Mouse (Mus musculus) common myeloid progenitor, adult 5-6 weeks (primary cell): ENCODE measurements around the gene Gid8. TPM values are rescaled to one million over a fixed set of nuclear protein-coding genes. Genes with fewer than 3 reads are reported as not detected.

Experiments
- ATAC-seq: replicated peaks from 2 replicates; pipeline ENCODE4 v1.8.0; 2016; ENCODE audit warnings: low read depth, mild to moderate bottlenecking, moderate TSS enrichment, inconsistent platforms; ENCODE audit not compliant: poor library complexity, severe bottlenecking
- total RNA-seq: library from RNA; stranded (forward); fragments of 200-1000, 187-1606 nt; gene quantifications from 2 replicates; pipeline ENCODE4 v1.2.3, GENCODE M21; 2017

Gid8 gene
- total RNA-seq, 1 experiment from 2014 or later: 83.0 TPM

GRCm38 (mm10) chr2:180743321-180743720 lies 33.4 kb downstream of the Gid8 start:
- no peak for ATAC-seq

- peak; percentile 99 for ATAC-seq
These were observed 35.5 kb downstream of the Gid8 start for GRCm38 (mm10) chr2:180745248-180745927.

GRCm38 (mm10) chr2:180746569-180747192 lies 36.8 kb downstream of the Gid8 start:
- no peak for ATAC-seq

GRCm38 (mm10) chr2:180748904-180749303 lies 39.0 kb downstream of the Gid8 start:
- no peak for ATAC-seq

GRCm38 (mm10) chr2:180754976-180755688 lies 45.2 kb downstream of the Gid8 start:
- ATAC-seq: no peak

- peak; percentile 89 for ATAC-seq
These were observed 46.0 kb downstream of the Gid8 start for GRCm38 (mm10) chr2:180755896-180756295.

- ATAC-seq: no peak
These were observed 46.9 kb downstream of the Gid8 start for GRCm38 (mm10) chr2:180756786-180757185.

- ATAC-seq: no peak
These were observed 48.8 kb downstream of the Gid8 start for GRCm38 (mm10) chr2:180758513-180759263.

- ATAC-seq: no peak
These were observed 55.1 kb downstream of the Gid8 start for GRCm38 (mm10) chr2:180764986-180765385.

- no peak for ATAC-seq
These were observed 55.8 kb downstream of the Gid8 start for GRCm38 (mm10) chr2:180765713-180766112.

Other genes starting within 250 kb of the Gid8 start
- not detected in 2 replicates for gene Ntsr1, start 210.1 kb upstream of the Gid8 start, total RNA-seq
- 31.9 and 43.0 TPM in 2 replicates for gene Mrgbp, start 128.8 kb upstream of the Gid8 start, total RNA-seq
- gene Ogfr, start 120.9 kb upstream of the Gid8 start, total RNA-seq: 39.4 and 47.0 TPM in 2 replicates
- not detected in 2 replicates for gene Col9a3, start 112.3 kb upstream of the Gid8 start, total RNA-seq
- not detected in 2 replicates for gene Tcfl5, start 67.4 kb upstream of the Gid8 start, total RNA-seq
- 64.8 and 81.1 TPM in 2 replicates for gene Dido1, start 118 bp upstream of the Gid8 start, total RNA-seq
- gene Slc17a9, start 15.1 kb downstream of the Gid8 start, total RNA-seq: 6.5 and 6.8 TPM in 2 replicates
- gene Bhlhe23, start 66.8 kb downstream of the Gid8 start, total RNA-seq: not detected in 2 replicates
- gene Ythdf1, start 210.8 kb downstream of the Gid8 start, total RNA-seq: 34.4 and 41.8 TPM in 2 replicates
- gene Birc7, start 218.9 kb downstream of the Gid8 start, total RNA-seq: not detected in 2 replicates
- not detected in 2 replicates for gene Nkain4, start 244.6 kb downstream of the Gid8 start, total RNA-seq